Mouse (Mus musculus): ENCODE data around the gene Ccdc137.

Ccdc137 gene

DNA sequence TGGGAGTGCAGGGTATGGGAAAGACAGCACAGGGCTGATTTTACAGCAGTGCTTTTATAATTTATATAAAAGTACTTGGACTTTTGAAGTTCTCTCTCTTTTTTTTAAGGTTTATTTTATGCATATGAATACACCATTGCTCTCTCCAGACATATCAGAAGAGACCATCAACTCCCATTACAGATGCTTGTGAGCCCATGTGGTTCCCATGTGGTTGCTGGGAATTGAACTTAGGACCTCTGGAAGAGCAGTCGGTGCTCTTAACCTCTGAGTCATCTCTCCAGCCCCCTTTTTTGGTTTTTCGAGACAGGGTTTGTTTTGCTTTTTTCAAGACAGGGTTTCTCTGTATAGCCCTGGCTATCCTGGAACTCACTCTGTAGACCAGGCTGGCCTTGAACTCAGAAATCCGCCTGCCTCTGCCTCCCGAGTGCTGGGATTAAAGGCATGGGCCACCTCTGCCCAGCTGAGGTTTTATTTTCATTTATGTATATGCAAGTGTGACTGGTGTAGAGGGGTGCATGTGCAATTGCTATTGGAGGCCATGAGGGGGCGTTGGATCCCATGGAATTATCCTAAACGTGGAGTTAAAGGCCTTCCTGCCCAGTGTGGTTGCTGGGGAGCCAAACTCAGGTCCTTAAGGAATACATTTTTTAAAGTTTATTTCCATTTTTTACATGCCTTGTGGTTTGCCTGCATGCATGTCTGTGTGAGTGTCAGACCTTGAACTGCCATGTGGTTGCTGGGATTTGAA lies 1.1 kb downstream of the Ccdc137 start:
- DNase-seq (ENCODE audit: low read depth): no peak

DNA sequence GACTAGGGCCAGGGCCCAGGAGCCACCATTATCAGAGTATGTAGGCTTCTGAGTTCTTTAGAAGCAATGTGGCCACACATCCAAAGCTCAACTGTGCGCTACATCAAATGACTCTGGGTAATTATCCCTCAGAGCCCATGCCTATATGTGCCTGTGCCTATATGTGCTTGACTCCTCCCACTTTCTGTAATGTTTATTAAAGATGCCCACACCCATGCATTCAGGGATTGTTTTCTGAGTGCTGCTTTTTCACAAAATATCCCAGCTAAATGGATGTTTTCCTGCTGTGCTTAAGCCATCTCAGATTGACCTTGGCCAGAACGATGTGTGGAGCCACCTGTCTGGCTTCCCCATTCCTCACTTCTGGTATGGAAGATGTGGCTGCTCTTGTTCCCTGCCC lies 5.6 kb downstream of the Ccdc137 start:
- no peak for DNase-seq (ENCODE audit: low read depth)

DNA sequence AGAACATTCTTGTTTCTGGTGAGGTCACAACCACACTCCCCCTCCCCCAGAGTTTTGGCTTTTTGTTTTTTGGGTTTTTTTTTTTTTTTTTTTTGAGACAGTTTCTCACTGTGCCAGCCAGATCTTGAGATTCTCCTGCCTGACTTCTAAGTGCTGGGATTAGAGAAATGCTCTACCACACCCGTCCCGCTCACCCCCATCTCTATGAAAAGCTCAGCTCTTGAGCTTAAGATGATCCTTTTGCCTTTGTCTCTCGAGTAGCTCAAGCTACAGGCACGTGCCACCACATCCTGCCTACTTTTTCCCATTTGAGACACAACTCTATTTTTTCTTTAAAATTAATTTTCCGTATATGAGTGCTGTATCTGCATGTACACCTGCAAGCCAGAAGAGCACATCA lies 6.5 kb downstream of the Ccdc137 start:
- DNase-seq (ENCODE audit: low read depth): no peak

DNA sequence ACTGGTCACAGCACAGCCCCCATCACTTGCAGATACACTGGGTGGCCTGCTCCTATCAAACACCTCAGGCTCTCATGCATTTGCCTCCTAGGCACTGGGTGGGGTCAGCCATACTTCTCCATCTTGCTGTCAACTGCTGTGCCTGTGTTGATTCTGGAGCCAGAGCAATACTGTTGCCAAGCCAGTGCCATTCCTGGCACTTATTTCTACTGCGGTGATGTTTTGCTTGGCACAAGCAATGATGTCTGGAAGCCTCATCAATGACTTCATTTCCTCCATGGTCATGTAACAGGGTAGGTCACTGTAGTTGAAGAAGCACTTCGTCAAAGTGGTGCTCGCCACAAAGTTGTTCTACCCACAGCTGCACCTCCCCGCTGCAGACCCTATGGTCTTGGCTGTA lies 7.6 kb downstream of the Ccdc137 start:
- no peak for DNase-seq (ENCODE audit: low read depth)

DNA sequence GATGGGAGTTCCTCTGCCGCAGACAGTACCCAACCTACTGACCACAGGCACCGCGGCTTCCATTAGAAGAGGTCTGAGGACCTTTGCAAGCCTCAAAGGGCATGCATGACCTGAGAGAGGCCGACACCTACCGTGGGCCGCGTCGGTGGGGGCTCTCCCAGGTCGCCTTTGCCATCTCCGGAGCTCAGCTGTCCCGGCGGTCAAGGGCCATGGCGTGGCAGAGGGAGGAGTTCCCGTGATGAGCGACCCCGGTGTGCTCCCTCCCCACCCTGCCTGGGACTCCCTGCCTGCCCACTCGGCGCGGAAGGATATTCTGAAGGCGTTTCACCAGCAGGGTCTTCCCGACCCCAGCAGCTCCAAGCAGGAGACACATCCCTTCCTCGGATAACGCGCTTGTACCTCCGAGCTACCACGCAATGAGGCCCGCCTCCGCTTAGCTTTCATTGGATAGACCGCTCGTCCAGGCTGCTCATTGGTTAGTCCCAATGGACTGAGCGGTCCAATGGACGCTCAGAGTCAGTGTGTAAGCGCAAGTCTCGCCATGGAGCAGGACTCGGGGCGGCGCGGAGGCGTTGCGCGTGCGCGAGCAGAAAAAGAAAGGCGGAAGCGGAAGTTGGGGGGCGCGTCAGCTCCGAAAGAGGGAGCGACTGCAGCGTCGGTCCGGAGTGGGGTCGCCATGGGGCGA lies 9.3 kb downstream of the Ccdc137 start, which contains the start of gene Arl16:
TSS of gene Arl16 (minus strand) at position 557 of the 685 bp plus-strand sequence.
- peak; percentile 98 for DNase-seq (ENCODE audit: low read depth)

DNA sequence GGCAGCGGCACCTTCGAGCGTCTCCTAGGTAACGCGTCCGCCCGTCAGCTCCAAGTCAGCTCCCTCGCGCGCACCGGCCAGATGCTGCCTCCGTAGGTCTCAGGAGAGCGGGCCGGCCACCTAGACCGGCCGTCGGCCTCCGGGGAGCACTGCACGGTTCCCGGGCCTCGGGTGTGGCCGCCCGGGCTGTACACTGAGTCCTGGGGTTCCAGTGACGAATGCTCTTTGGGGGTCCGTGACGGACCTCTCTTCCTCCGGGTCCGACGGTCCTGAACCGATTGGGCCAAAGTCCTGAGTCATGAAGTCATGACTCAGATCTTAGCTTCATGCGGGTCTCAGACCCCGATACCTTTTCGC lies 9.8 kb downstream of the Ccdc137 start:
- no peak for DNase-seq (ENCODE audit: low read depth)

DNA sequence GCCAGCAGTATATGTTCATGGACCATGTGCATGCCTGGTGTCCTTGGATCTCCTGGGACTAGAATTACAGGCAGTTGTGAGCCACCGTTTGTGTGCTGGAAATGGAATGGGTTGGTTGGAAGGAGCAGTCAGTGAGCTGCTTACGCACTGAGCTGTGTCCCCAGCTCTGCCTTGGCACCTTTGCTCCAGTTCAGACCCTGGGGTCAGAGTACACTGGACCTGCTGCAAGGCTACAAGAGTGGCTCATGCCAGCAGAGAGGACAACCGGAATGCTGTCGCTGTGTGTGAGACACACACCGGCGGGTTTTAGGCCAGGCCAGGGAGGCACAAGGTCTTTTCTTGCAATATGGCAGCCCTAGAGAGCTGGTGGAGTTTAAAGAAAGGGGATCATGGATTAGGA lies 14.1 kb downstream of the Ccdc137 start:
- DNase-seq (ENCODE audit: low read depth): no peak

DNA sequence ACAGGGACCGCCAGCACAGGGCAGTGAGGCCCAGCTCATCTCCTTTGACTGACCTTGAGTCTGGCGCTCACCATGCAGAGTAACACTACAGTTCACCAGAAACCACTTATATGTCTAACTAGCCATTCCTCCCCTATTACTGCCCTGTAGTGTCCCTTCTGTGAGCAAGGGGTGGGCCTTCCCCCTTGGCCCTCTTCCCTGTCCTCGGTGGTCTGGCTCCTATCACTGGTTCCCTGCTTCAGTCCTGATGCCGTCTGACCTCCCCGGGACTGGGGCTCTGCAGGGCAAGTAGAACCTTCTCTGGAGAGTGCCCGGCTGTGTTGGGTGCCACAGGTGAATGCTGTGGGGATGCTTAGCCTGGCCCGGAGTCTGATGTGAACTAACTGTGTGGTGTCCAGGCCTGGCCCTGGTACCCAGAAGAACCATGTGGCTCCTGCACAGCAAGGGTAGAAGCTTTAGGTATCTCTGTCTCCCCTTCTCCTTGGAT lies 25.6 kb downstream of the Ccdc137 start:
- DNase-seq (ENCODE audit: low read depth): no peak

DNA sequence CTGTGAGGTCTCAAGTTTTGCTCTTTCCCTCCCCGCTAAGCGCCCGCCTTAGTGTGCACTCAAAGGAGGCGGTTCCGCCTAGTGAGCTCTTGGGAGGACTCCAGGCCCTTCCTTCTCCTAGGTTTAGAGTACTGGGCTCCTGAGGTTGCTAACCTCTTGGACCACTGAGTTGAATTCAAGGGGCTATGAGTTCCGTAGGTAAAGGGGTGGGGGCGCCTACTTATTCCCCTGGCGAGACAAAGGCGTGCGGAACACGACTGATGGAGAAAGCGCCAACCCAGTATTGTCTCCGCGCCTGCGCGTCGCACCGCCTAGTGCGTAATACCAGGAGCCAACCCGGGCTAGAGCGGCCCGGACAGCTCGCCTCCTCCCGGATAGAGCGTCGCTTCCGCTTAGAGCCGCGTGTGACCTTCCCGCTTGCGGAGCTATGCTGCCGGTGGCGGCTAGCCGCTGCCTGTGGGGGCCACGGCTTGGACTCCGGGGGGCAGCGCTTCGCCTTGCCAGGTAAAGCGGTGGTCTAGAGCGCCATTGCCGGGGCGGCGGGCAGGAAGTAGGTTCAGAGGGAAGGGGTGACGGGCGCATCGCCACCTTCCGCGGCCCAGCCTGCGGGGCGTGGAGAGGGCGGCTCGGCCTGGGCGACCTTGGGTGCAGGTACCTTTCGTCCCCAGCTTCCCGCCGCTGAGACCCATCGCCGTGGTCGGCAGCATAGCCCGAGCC lies 26.5 kb downstream of the Ccdc137 start, which contains the start of gene Mrpl12:
TSS of gene Mrpl12 (plus strand) at position 349 of the 717 bp plus-strand sequence.
- peak; percentile 93 for DNase-seq (ENCODE audit: low read depth)

DNA sequence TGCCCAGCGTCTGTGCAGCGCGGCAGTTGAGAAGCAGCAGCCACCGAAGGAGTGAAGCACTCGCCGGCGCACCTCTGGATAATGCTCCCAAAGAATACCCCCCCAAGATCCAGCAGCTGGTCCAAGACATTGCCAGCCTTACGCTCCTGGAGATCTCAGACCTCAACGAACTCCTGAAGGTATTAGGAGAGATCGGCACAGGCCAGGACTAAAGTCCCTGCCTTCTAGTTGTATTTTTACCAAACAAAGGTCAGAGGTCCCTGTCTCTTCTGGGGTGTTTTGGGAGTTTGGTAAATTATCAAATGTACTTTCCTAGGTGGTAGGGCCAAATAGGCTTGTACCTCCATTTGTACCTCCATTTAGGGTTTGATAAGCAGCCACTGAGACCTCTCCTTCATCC lies 27.3 kb downstream of the Ccdc137 start:
- DNase-seq (ENCODE audit: low read depth): no peak

DNA sequence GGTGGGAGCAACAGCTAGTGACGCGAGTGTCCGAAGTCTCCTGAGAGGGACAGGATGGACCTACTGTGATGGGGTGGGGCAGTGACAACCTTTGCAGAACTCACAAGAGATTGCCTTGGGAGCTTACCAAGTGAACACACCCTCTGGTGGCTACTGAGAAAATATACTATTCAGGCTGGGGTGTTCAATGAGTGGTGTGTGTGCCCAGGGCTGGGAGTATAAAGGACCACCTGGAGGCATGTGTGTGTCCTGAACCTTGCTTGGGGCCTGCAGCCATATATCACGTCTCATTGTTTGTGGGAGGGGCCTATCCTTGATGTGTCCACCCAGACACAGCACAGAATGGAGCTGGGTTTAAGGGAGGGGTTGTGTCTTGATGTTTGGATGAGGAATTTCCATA lies 30.6 kb downstream of the Ccdc137 start:
- no peak for DNase-seq (ENCODE audit: low read depth)

DNA sequence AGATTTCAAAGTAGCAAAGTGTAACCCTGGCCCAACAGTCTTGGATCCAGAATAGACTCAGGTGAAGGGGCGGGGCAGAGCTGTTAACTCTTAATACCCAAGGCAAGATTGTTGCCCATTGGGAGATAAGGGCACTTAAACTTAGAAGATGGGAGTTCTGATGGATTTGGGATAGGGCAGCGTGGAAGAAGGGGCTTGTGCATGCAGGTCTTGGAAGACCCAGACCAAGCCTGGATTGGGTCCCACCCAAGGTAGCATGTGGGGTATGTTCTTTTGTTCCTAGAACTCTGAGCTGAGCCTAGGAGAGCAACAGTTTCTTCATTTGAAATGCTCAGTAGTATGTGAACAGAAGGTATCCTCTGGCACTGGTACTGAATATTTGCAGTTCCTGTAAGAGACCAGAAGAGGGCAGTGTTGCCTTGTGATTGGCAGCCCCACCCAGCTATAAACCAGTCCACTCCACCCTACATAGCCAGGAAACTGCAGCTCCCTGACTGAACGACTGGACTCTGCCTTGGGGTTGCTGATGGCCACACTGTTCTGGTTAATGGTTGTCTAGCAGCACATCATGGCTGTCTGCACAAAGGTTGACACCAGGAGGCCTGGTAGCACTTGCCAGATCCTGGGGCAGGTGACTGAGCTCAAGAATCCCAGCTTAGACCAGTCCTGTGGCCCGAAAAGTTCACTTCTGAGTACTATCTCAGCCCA lies 31.3 kb downstream of the Ccdc137 start:
- DNase-seq (ENCODE audit: low read depth): peak; percentile 91

DNA sequence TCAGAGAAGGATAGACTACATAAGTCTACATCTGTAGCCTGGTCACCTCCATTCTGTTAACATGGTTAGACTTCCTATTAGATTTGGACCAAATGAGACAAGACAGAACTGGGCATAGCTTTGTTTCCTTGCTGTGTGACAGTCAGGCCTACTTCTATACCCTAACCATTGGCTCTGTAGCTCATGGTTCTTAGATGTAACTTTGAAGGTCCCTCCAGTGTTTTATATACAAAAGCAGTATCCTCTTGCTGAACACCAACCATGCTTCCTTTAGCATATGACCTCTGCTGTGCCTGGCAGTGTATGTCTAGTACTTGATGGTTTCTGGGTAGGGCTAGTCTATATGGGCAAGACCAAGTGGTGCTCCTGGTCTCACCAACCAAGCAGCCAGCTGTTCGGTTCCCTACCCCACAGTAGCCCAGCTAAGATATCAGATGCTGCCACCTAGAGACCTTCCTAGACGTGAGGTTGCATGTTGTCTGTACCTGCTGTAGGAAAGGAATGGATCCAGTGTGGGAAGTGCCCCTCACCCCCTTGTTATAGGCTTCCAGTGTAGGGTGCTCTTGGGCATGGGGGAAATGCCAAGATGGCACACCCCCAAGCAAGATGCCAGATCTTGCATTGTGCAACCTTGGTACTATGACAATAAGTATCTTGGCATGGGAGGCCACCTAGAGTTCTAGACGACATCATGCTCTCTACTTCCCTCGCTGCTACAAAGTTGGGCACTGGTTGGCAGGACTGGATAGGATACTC lies 32.6 kb downstream of the Ccdc137 start:
- no peak for DNase-seq (ENCODE audit: low read depth)

DNA sequence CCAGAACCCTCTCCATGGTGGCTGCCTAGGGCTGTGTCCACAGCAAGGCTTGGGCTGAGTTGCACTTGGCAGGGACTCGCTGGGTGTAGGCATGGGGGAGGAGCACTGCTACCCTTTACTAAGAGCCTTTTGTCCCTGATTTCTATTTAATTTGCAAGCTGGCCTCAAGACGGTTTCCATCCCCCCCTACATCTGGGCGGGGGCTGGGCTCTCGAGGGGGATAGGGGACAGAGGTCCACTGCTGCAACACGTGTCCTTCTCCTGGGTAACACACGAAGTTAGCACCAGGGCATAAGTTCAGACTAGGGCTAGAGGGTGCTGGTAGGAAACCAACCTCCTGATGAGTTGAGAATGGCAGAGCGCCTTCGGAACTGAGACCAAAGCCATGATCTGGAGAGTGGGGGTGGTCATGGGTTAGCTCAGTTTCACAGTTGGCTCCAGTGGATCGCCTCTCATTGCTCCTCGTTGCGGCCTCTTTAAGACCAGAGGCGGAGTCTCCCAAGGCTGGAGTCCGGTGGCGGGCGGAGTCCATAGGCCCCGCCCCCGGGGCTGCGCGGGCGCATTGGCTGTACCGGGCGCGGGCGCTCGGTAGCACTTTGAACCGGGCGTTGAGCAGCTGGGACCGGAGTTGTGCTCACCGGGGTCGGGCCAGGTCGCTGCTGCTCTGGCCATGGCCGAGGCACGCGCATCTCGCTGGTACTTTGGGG lies 33.6 kb downstream of the Ccdc137 start, which contains the start of gene Slc25a10:
TSS of gene Slc25a10 (plus strand) at position 524 of the 707 bp plus-strand sequence.
- peak; percentile 73 for DNase-seq (ENCODE audit: low read depth)

DNA sequence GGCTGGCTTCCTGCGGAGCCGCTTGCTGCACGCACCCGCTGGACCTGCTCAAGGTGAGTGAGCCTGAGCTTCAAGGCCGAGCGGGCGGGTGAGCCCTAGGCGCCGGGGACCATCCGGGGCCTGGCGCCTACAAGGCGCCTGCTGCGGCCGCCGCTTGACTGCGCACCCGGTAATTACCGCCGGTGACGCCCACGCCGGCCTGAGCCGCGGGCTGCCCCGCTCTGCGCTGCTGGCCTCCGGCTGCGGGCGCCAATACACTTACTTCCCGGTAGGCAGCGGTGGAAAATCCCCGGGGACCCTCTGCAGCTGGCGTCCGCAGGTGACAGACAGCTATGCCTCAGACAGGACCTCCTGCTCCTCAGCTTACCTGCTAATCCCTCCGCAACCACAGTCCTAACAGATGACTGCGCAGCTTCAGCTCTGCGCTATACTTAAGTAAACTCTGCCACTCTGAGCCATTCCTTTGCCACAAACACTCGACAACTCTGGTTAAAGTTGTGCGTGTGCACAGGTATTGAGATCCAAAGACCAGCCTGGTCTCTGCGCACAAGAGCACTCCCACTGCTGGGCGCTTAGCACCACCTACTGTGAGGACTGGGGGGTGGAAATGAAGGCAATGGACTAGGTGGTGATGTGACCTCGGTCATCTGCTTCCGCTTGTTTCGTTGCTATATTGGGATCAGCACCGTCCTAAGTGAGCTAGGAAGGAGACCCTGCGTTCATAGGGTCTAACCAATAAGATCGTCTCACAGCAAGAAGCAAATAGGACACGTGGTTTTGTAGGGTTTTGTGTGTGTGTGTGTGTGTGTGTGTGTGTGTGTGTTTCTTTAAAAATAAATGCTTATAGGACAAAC lies 34.3 kb downstream of the Ccdc137 start:
- DNase-seq (ENCODE audit: low read depth): peak; percentile 72

DNA sequence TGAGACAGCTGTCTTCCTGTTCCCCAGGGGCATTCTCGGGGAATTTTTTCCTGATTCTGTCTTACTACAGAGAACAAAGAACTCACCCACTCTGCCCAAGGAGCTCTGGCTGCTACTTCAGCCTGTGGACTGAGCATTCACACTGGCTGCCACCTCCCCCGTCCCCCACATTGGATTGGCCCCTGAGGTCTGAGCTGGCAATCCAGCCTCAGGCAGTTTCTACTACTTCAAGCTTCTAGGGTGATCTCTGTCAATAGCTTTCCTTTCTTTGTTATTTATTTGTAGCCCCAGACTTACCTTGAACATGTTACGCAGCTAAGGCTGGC lies 34.9 kb downstream of the Ccdc137 start:
- no peak for DNase-seq (ENCODE audit: low read depth)

DNA sequence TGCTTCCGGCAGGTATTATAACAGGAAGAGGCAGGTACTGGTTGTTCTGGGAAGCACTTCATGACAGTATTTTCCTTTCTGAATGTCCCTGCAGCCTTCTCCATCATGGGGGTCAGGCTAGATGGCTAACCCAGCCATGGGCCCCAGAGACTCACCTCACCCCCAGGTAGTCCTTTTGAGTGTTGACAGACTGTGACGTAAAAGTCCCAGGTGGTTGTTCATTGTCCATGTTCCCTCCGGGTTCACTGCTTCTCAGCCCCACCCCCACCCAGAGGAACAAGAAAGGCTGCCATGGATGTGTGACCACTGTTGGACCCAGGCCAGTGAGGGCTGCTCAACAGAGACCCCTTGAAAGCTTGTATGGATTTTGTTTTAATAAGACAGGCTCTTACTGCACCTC lies 35.4 kb downstream of the Ccdc137 start:
- DNase-seq (ENCODE audit: low read depth): no peak

DNA sequence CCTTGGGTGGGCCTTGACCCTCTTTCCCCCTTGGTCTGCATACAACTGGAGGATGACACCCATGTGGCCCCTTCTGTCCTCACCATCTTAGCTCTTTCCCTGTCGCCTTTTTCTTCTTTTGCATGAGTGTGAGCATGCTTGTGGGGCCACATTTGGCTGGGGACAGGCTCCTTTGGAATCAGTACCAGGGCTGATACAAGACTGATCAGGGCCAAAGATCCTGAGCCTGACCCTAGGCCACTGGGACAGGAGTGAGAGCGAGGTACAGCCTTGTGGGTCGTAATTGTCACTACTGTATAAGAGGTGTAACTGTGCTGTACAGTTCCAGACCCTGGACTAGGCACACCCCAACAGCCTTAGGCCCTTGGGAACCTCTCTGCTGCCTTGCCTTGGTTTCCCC lies 36.0 kb downstream of the Ccdc137 start:
- no peak for DNase-seq (ENCODE audit: low read depth)

DNA sequence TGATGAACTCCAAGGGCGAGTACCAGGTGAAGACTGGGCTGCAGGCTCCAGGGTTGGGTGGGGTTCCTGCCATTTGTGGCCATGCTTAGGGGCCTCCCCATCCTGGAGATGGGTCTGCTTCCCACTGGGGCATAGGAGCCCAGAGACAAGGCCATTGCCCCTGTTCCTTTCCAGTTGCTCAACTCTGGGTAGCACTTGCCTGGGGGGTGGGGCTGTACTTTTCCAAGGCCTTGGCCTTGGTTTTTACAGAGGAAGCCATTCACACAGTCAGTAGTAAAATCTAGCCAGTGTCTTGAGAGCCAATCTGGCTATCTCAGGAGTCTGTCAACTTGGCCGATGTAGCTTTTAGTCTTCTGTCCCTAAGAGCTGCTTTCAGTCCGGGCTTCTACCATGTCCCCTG lies 39.5 kb downstream of the Ccdc137 start:
- DNase-seq (ENCODE audit: low read depth): no peak

DNA sequence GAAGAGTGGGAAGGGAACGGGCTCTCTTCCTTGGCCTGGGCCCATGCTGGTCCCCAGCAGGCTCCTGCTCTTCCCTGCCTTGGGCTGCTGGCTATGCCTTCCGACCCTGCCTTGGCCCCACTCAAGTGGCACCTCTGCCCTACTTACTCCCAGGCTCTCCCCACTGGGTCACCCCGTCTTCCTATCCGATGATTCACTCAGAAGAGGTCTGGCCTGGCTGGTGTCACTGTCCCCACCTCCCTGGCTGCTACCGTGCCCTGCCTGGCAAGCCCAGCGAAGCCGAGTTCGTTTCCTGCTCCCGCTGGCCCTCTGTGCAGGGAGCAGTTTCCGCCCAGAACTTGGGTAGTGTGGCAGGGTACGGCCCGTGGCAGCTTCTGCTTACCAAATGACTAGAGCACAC lies 40.3 kb downstream of the Ccdc137 start:
- no peak for DNase-seq (ENCODE audit: low read depth)
